Mouse (Mus musculus) central nervous system, embryonic 11.5 days (tissue): Measurements from ENCODE around the gene Il1b. TPM values are rescaled to one million over a fixed set of nuclear protein-coding genes. Genes with fewer than 3 reads are reported as not detected.

ENCODE experiments used
- polyA plus RNA-seq: library from polyadenylated mRNA; depleted of rRNA; stranded (reverse); fragments of >200 nt; gene quantifications from 2 replicates; pipeline ENCODE4 v1.2.3, GENCODE M21; 2012; rRNA removed

The Il1b gene
- polyA plus RNA-seq: 0.04 and 0.06 TPM in 2 replicates

GRCm38 (mm10) chr2:129371039-129371438 is at the start of gene Il1b:
Il1b (minus strand) TSS chr2:129371139.

Other genes with a start within 250 kb of the Il1b start
- 21.9 and 26.7 TPM in 2 replicates for gene Chchd5, start 241.4 kb downstream of the Il1b start, polyA plus RNA-seq
- gene Slc20a1, start 172.4 kb downstream of the Il1b start, polyA plus RNA-seq: 82.3 and 105 TPM in 2 replicates
- gene Ckap2l, start 73.9 kb downstream of the Il1b start, polyA plus RNA-seq: 15.4 and 24.7 TPM in 2 replicates
- 0.07 and 0.15 TPM in 2 replicates for gene Il1a, start 61.2 kb downstream of the Il1b start, polyA plus RNA-seq
- not detected in 2 replicates for gene F830045P16Rik, start 165.5 kb upstream of the Il1b start, polyA plus RNA-seq
- gene Sirpa, start 221.7 kb upstream of the Il1b start, polyA plus RNA-seq: 25.6 and 25.7 TPM in 2 replicates